Mouse (Mus musculus): Measurements from ENCODE around the gene Hand2. TPM values are rescaled to one million over a fixed set of nuclear protein-coding genes. Genes with fewer than 3 reads are reported as not detected.

Gene Hand2
- total RNA-seq, 2 experiments from 2014 or later: 74.2 to 78.6 TPM

- DNase-seq: no peak
- intact Hi-C loops (cut with DNase I): no loop called here
Observed at GRCm38 (mm10) chr8:57337271-57338030, 16.7 kb downstream of the Hand2 start.

- DNase-seq: no peak
- intact Hi-C loops (cut with DNase I): no loop called here
Observed at GRCm38 (mm10) chr8:57339711-57340650, 19.2 kb downstream of the Hand2 start.

GRCm38 (mm10) chr8:57340840-57341540 lies 20.2 kb downstream of the Hand2 start:
- peak; percentile 61 to 62 for DNase-seq
- intact Hi-C loops (cut with DNase I): no loop called here

- intact Hi-C loops (cut with DNase I): no loop called here
- DNase-seq: no peak
Observed at GRCm38 (mm10) chr8:57341541-57341840, 20.7 kb downstream of the Hand2 start.

GRCm38 (mm10) chr8:57342386-57343090 lies 21.8 kb downstream of the Hand2 start:
- DNase-seq: no peak
- intact Hi-C loops (cut with DNase I): no loop called here

- intact Hi-C loops (cut with DNase I): no loop called here
- DNase-seq: no peak
Observed at GRCm38 (mm10) chr8:57343731-57344315, 23.0 kb downstream of the Hand2 start.

- peak in 1 of 2 experiments; percentile 29 for DNase-seq
- intact Hi-C loops (cut with DNase I): no loop called here
Observed at GRCm38 (mm10) chr8:57344956-57345870, 24.4 kb downstream of the Hand2 start.

- intact Hi-C loops (cut with DNase I): no loop called here
- DNase-seq: no peak
Observed at GRCm38 (mm10) chr8:57346371-57346770, 25.6 kb downstream of the Hand2 start.

- DNase-seq: no peak
- intact Hi-C loops (cut with DNase I): no loop called here
Observed at GRCm38 (mm10) chr8:57347141-57347540, 26.4 kb downstream of the Hand2 start.

- intact Hi-C loops (cut with DNase I): no loop called here
- DNase-seq: no peak
Observed at GRCm38 (mm10) chr8:57348251-57348650, 27.5 kb downstream of the Hand2 start.

GRCm38 (mm10) chr8:57348866-57349520 lies 28.2 kb downstream of the Hand2 start:
- intact Hi-C loops (cut with DNase I): no loop called here
- no peak for DNase-seq

- intact Hi-C loops (cut with DNase I): loop anchor here (5.0 to 10.0 kb wide), 2 partner anchors 180 to 453 kb away; no protein-coding TSS in a partner anchor
- DNase-seq: no peak
Observed at GRCm38 (mm10) chr8:57351861-57352260, 31.1 kb downstream of the Hand2 start.

GRCm38 (mm10) chr8:57353346-57354305 lies 32.8 kb downstream of the Hand2 start:
- DNase-seq: peak; percentile 63 to 68
- intact Hi-C loops (cut with DNase I): loop anchor here (1.0 to 10.0 kb wide), 3 partner anchors 74 to 451 kb away; no protein-coding TSS in a partner anchor

GRCm38 (mm10) chr8:57354876-57355275 lies 34.1 kb downstream of the Hand2 start:
- intact Hi-C loops (cut with DNase I): loop anchor here (5.0 to 10.0 kb wide), 2 partner anchors 177 to 450 kb away; no protein-coding TSS in a partner anchor
- DNase-seq: no peak

GRCm38 (mm10) chr8:57356529-57357325 lies 35.9 kb downstream of the Hand2 start:
- peak in 1 of 2 experiments; percentile 36 for DNase-seq

GRCm38 (mm10) chr8:57360493-57360892 lies 39.7 kb downstream of the Hand2 start:
- DNase-seq: peak in 1 of 2 experiments; percentile 37
- intact Hi-C loops (cut with DNase I): no loop called here

More at GRCm38 (mm10) chr8:57356529-57357325, 35.9 kb downstream of the Hand2 start:
- intact Hi-C loops (cut with DNase I): loop anchor here (10.0 kb wide), 1 partner anchor 448 kb away; no protein-coding TSS in a partner anchor
